Mouse (Mus musculus) mouse embryonic stem cell (cell line): ENCODE measurements around the gene Vti1b.
"Not testable (repeated sequence)": the region's sequence is repeated elsewhere in the genome, so short reads cannot be mapped to it uniquely, and the experiment has no call there.

ENCODE experiments used
- in situ Hi-C, 2 experiments: fragments of 300-500 bp; cut with MboI; formaldehyde crosslinking; loops; 1 replicate in 1 of 2; 3 replicates in 1 of 2; pipeline ENCODE4 v1.14.3; 2019 to 2020; ENCODE audit warnings: low sequenced_read_pairs in 2 of 2, low pct_unique_long_range_greater_than_20kb in 1 of 2, mixed read lengths in 1 of 2; ENCODE audit not compliant: unreplicated experiment in 1 of 2

Gene Vti1b

GRCm38 (mm10) chr12:79172019-79172941 lies at the start of gene Vti1b:
Gene Vti1b, minus strand, starts transcription at chr12:79172667.
- in situ Hi-C loops = no loop called here

GRCm38 (mm10) chr12:79217511-79217910 lies 45.0 kb upstream of the Vti1b start:
- in situ Hi-C loops = no loop called here

DNA sequence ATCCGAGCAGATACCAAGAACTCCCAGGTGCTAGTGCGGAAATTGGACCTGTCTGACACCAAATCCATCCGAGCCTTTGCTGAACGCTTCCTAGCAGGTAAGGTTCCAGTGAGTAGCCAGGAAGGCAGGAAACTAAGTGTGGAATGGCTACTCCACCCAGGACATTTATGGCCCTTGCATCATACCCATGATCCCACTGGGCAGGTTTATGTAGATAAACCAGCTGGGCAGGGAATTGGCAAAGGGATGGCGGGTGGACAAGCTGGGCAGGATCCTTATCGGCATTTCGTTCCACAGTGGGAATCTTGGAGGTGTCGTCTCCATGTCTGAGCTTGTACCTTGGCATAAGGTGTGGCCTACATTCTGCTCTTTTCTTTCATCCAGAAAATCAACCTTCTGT lies 39.0 kb upstream of the Vti1b start:
- in situ Hi-C loops = no loop called here

DNA sequence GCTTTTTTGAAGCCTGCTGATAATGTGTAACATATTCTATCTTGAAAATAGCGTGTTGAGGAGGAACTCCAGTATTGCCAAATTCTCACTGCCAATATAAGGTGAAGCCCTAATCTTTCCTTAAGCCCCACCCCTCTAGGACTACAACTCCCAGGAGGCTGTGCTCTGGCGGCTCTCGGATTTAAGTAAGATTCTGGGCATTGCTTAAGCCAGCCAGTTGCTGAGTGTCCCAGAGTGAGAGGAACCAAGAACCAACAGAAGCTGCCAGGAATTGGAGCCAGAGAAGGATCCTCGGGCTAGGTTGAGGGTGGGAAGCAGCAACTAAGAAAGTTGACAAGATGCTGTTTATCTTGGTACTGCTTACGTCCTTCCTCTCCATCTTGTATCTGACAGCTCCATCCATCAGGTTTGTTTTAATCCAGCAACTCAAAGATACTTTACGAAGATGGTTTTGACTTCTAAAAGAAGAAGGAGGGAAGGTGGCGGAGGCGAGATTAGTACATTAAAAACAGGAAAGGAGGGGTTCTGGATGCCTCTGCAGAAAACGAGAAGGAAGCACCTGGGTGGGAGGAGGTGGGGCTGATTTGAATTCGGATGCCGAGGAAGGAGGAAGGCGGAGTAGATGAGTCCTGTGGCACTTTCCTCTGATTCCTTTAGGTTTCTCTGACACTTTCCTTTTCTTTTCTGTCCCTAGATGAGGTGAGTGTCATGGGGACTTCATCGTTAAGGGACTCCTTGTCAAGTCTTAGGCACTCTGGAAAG lies 36.4 kb upstream of the Vti1b start, which contains the start of gene Rdh12:
Rdh12 (plus strand) TSS at position 212 of the 762 bp plus-strand sequence.
- in situ Hi-C loops = no loop called here

DNA sequence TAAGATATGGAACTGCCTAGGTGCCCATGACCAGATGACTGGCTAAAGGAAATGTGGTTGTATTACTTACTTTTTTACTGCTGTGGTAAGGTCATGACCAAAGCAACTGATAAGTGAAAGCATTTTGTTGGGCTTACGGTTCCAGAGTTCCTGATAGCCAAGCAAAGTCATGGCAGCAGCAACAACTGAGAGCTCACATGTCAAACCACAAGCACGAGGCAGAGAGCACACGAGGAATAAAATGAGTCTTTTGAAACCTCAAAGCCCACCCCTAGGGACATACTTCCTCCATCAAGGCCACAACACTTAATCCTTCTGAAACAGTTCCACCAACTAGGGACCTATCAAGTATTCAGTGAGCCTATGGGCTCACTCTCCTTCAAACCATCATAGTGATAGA lies 29.4 kb upstream of the Vti1b start:
- in situ Hi-C loops = no loop called here

- in situ Hi-C loops = no loop called here
Measured at GRCm38 (mm10) chr12:79197105-79197504, 24.6 kb upstream of the Vti1b start.

- in situ Hi-C loops = no loop called here
Measured at GRCm38 (mm10) chr12:79193441-79193840, 21.0 kb upstream of the Vti1b start.

- in situ Hi-C loops = no loop called here
Measured at GRCm38 (mm10) chr12:79192193-79192592, 19.7 kb upstream of the Vti1b start, which contains the start of gene Rdh11. Gene Rdh11, minus strand, starts transcription at chr12:79192293.

DNA sequence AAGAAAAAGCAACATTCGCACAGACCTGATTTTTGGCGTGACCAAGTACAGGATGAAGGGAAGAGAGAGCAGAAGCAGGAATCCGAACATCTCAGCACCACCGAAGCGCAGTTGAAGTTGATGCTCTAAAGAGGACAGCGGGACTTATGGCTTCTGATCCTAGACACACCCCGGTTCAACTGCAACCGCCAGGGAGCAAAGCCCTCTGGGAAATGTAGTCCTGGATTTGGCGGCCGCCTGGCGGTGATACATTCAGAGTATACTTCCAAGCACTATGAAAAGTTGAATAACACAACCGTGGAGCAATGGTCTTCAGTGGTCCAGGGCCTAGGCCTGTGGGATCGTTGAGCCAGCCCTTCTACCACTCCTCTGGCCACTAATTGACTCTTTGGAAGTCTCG lies 19.2 kb upstream of the Vti1b start:
- in situ Hi-C loops = no loop called here

DNA sequence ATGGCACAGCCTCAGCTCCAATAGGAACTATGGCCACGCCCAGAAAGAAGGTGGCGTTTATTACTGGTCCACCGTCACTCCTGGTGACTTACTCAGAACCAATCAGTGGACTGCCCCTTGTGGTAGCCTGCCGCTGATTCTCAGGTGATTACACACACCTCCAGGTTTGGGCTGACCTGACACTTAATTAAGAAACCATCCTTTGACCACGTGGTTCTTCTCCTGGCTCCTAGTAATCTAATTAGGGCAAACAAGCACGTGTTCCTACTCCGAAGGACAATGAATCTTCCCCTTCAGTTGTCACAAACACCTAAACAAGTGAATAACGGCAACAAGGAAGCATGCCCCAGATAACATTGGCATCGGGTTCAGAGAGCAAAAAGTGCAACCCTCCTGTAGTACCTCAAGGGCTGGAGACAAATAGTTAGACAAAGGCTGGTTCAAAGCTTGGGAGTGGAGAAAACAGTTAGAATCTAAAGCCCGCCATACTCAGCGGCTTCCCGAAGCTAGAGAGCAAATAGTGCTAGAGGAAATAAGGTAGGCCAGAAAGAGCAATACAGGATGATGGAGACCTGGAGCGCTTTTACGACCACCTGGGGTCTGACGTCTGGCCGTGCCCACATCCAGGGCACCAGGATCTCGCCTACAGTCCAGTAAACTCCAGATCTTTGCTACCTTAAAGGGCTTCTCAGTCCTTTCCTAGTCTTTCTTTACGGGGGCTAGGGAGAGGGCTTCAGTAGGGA lies 18.6 kb upstream of the Vti1b start:
- in situ Hi-C loops = no loop called here

DNA sequence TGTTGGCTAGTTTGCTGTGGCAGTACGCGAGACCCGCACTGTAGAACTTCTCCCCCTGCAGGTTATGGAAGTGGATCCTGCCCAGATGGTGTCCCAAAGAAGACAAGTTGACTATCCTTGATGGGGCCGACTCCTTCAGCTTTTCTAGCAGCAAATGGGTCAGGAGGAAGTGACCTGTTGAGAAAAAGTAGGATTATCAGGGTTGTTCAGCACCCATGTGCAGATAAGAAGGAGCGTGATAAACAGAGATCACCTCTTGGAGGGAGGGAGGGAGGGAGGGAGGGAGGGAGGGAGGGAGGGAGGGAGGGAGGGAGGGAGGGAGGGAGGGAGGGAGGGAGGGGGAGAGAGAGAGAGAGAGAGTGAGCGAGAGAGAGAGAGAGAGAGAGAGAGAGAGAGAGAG lies 12.7 kb upstream of the Vti1b start:
- in situ Hi-C loops = not testable (repeated sequence)

- in situ Hi-C loops = no loop called here
Measured at GRCm38 (mm10) chr12:79175998-79176397, 3.5 kb upstream of the Vti1b start.

DNA sequence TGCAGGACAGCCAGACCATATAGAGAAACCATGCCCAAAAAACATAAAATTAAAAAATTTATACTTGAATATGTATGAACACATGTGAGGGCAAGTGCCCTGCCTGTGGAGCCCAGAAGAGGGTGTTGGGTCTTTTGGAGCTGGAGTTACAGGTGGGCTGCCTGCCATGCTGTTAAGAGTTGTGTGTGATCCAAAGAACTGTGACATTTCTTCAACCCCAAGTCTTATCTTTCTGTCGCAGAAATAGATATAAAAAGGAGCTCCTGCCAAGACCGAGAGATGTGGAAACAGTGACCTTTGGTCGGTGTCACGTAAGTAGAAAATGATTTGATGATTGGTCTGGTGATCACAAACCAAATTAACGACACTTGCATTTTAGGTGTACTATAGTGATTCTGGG lies 1.3 kb upstream of the Vti1b start:
- in situ Hi-C loops = no loop called here

DNA sequence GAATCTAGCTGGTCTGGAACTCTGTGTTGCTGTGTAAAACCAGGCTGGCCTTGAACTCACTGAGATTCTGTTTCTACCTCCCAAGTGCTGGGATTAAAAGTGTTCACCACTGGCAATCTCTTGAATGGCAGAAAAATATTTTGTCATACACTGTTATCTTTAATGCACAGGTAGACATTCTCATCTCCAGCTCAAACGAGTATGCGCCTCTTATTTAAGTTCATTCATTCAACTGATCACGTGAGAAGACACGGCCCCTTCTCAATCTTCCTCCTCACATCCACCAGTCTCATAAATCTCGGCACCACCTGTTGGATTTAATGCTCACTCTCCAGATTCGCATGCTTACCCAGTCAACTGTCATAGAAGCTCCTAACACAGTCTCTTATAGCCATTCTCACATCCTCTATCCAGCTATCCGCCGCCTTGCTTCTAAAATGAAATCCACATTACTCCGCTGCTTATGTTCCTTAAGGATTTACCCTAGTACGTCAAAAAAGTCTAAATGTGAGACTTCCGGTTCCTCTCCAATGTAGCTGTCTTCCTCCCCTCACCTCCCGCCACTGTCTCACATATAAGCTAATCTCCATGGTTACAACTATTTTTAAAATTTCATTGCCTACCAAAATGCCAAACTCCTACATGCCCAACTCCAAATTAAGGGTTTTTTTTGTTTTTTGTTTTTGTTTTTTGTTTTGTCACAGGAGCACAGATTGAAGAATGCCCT lies 1.0 kb downstream of the Vti1b start:
- in situ Hi-C loops = no loop called here

- in situ Hi-C loops = no loop called here
Measured at GRCm38 (mm10) chr12:79170421-79170820, 2.0 kb downstream of the Vti1b start.

DNA sequence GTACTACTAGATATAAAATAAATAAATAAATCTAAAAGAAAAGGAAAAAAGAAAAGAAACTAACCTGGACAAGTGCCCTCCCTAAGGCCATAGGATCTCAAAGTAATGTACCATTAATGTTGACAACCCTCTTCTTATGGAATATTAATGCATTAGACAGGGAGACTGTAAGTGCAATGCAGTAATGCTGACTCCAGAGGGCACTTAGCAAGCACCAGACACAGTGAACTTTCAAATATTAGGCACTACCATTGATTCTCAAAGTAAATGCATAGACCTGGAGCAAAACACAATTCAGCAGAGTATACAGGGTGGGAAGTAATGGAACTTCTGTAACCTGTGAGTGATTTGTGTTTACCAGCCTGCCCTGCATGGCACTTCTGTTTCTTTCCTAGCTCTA lies 3.3 kb downstream of the Vti1b start:
- in situ Hi-C loops = no loop called here

GRCm38 (mm10) chr12:79162876-79163275 lies 9.6 kb downstream of the Vti1b start:
- in situ Hi-C loops = no loop called here

- in situ Hi-C loops = no loop called here
Measured at GRCm38 (mm10) chr12:79149653-79150052, 22.8 kb downstream of the Vti1b start.
